Mouse (Mus musculus): ENCODE measurements around the gene Zfp266. TPM values are rescaled to one million over a fixed set of nuclear protein-coding genes. Genes with fewer than 3 reads are reported as not detected.

Gene Zfp266
- 10 to 100 TPM; 29.5 to 32.5 TPM for polyA plus RNA-seq (2017; shearing (Covaris generic))

DNA sequence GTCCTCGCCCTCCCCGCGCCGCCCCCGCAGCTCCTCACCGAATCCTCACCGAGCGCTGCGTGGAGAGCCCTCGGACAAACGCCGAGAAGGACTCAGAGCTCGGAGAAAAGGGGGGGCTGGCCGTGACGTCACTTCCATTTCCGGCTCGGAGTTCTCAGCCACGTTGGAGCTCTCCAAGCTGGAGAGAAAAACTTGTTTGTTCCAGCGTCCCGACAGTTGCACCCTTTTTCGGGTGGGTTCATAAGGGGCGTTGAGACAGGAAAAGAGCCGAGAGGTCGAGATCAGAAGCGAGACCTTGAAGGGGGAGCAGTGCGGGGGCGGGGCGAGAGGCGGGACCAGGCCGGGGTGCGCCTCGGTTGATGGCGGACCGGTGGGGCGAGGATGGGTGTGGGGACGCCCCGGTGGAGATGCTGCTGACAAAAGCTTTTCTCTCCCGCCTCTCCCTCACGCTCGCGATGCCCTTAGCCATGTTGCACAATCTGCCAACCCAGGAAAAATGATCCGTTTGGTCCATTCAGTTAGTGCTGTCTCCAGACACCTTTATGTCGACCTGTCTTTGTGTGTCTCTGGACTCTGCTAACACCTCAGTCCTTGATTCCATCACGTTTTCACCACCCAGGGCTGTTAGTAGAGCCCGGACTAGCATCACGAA lies at the start of gene Zfp266:
Zfp266 (minus strand) TSS at position 112 of the 652 bp plus-strand sequence.

DNA sequence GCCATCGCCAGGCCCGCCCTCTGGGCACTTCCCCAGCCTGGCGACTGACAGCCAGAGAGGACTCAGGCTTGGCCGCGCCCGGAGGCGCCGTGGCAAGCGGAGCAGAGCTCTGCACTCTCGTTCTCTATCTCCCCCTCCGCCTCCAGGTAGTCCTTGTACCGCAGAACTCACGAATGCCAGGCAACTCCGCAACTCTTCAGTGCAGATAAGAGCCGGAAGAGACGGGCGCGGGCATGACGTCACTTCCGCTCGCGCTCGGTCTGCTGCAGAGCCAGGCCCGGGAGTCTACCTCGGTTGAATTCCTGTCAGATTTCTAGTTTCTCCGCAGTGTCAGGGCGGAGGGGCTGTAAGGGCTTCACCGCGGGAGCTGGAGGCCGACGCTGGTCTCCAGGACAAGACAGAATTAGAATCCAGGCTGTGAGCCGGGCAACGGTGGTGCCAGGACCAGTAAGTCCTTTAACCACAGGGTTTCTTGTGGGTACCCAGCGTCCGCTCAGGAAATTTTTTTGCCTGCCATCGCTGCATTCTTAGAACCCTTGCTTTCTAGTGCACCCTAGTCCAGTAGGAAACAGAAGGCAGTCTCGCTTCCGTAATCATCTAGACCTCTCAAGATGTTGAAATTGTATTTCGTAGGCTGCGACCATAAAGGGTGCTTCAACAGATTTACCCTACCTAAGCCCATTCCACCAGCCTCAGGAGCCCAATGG lies 28.5 kb downstream of the Zfp266 start, which contains the start of gene Zfp426:
Zfp426 (minus strand) TSS at position 220 of the 707 bp plus-strand sequence.

DNA sequence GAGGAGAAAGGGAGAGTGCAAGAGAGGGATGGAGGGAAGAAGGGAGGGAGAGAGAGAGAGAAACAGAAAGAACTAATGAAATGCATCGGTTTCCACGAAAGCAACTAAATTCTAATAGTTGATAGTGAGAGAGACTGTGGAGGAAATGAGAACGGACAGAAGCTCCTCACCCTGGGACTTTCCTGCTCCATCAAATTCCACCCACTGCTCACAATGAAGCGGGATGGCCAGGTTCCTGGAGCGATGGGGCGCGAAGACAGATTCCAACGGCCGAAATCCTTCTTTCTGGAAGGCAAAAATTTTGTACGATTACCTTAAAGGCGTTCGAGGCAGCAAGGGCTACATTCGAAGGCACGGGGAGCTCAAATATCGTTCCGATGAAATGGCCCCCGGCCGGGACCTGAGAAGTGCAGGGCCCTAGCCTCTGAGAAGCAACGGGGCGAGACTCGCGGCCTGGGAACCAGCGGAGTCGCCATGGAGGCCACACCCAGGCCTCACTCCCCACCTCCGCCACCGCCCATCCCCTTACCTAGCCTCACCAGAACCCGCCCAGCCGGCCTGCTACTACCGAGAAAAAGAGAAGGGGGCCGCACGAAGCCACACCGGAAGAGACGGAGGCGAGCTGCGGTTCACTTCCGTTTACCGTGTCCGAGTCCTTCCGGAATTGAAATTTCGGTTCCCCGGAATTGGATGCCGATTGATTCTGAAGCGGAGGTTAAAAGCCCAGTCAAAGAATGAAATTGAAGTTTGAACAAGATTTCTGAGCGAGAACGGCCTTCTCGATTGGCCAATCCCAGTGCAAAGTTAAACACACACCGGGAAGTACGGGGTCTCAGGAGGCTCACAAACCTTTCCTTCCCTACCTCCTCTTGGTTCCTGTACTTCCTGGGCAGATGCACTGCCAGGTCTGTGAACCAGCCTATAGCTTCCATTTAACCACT lies 61.6 kb downstream of the Zfp266 start, which contains the start of gene Zfp26:
Zfp26 (minus strand) TSS at position 786 of the 941 bp plus-strand sequence.

Other genes starting within 250 kb of the Zfp266 start
- 1 to 10 TPM in 1 of 2 experiments, under 1 TPM in 1; 0.40 to 6.5 TPM for gene Olfr39, start 239.1 kb downstream of the Zfp266 start, polyA plus RNA-seq (2017; shearing (Covaris generic))
- not detected for gene Olfr873, start 222.9 kb downstream of the Zfp266 start, polyA plus RNA-seq (2017; shearing (Covaris generic))
- gene Olfr18, start 185.3 kb downstream of the Zfp266 start, polyA plus RNA-seq (2017; shearing (Covaris generic)), result 1 to 10 TPM in 1 of 2 experiments, under 1 TPM in 1; 0.11 to 1.5 TPM
- gene Zfp560, start 136.2 kb downstream of the Zfp266 start, polyA plus RNA-seq (2017; shearing (Covaris generic)), result 10 to 100 TPM; 37.0 to 41.6 TPM
- 10 to 100 TPM; 21.1 to 23.9 TPM for gene Zfp26, start 61.3 kb downstream of the Zfp266 start, polyA plus RNA-seq (2017; shearing (Covaris generic))
- 10 to 100 TPM; 16.1 to 21.3 TPM for gene Zfp426, start 28.7 kb downstream of the Zfp266 start, polyA plus RNA-seq (2017; shearing (Covaris generic))
- 10 to 100 TPM; 13.2 to 14.3 TPM for gene Zfp846, start 59.9 kb upstream of the Zfp266 start, polyA plus RNA-seq (2017; shearing (Covaris generic))
- 100 to 1,000 TPM; 286 to 359 TPM for gene Ubl5, start 121.5 kb upstream of the Zfp266 start, polyA plus RNA-seq (2017; shearing (Covaris generic))
- gene Fbxl12, start 123.3 kb upstream of the Zfp266 start, polyA plus RNA-seq (2017; shearing (Covaris generic)), result 10 to 100 TPM; 58.8 to 71.7 TPM
- gene Pin1, start 130.7 kb upstream of the Zfp266 start, polyA plus RNA-seq (2017; shearing (Covaris generic)), result 10 to 100 TPM; 19.6 to 23.5 TPM
- under 1 TPM; 0.64 to 0.81 TPM for gene Olfm2, start 224.9 kb upstream of the Zfp266 start, polyA plus RNA-seq (2017; shearing (Covaris generic))

All from inflammation-experienced regulatory T-cells (primary cell).